Mouse (Mus musculus): ENCODE measurements around the gene Fezf2.

Gene Fezf2

GRCm38 (mm10) chr14:12348089-12348488 is at the start of gene Fezf2:
Gene Fezf2, minus strand, starts transcription at chr14:12348189.
- no peak for DNase-seq (ENCODE audit: low spot score)

DNA sequence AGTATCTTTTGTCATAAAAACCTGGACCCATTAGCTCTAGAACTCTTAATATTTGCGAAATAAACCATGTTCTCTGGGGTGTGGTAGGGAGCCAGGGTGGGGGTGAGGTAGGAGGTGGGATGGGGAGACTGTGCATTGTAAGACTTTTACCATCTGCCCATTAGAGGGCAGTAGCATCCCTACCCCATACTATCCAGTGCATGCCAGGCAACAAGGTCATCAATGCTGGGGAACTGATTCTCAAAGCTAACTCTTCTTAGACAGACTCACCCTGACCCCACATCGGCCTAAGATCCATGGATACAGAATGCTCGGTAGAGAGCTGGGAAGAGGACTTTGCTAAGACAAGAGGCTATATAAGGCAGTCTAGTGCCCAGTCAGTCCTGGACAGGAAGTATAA is 49.6 kb upstream of the Fezf2 start:
- DNase-seq (ENCODE audit: low spot score): no peak

GRCm38 (mm10) chr14:12394318-12394717 is 46.3 kb upstream of the Fezf2 start:
- no peak for DNase-seq (ENCODE audit: low spot score)

- no peak for DNase-seq (ENCODE audit: low spot score)
Observed at GRCm38 (mm10) chr14:12393271-12393861, 45.4 kb upstream of the Fezf2 start.

GRCm38 (mm10) chr14:12391167-12391566 is 43.2 kb upstream of the Fezf2 start:
- no peak for DNase-seq (ENCODE audit: low spot score)

DNA sequence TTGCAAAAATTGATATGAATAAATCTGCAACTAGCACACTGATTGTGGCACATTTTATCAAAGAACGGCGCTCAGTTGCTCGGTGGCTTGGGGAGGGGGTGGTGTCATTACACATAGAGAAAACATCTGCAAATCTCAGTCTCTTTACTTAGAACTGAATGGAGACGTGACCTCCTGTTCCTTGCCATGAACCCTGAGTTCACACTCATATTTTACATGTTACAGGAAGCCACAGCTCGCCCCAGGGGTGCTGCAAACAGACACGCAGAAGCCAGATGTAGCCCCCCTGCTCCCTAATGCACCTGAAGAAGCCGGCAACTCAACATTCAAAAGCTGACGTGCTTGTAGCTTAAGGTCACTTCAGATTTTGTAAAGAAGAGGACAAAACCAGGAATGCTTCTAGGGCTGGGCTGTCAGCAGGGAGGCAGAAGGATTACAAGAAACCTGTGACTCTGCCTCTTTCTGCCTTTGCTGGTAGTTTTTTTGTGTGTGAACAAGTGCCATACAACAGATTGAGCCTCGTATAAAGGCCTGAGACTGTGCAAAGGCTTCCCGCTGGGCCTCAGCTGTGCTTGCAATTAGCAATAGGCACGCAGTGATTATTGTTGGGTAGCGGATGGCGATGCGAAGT is 40.9 kb upstream of the Fezf2 start:
- no peak for DNase-seq (ENCODE audit: low spot score)

DNA sequence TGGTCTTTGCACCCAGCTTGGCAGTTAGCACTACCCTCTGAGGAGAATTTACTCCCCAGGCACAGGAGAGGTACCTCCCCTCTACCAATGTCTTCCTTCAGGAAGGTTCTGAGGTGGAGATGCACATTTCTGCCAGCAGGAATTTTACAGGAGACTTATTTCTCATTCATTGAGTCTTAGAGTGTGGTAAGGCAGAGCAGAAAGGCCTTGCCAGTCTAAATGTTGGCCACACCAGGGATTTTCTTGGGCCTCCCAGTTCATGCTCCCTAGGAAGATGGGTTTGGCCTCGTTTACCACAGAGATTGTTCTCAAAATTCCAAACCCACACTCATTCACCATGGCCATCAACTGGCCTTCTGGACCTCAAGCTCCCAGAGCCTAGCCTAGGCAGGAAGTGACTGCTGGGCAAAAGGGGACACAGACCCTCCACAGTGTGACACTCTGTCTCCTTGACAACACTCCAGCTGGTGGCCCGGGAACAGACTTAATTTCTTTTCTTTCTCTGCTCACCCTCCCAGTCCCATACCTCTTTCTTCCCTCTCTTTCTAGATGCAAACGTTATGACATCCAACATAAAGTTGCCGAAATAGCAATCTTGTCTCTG is 40.3 kb upstream of the Fezf2 start:
- no peak for DNase-seq (ENCODE audit: low spot score)

DNA sequence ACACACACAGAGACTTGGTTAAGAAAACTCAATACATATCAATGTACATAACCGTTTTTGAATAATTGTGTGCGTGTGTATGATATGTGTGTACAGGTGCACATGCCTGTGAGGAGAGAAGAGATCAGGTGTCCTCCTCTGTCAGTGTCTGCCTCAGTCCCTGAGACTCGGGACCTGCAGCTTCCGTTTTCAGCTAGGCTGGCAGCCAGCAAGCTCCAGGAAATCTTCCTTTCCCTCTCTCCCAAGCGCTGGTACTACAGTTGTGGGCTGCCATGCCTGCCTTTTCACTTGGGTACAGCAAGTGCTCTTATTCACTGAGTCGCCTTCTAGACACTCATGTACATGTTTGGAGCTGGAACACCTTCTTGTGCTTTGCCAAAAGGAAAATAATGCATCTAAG is 39.2 kb upstream of the Fezf2 start:
- no peak for DNase-seq (ENCODE audit: low spot score)

- DNase-seq (ENCODE audit: low spot score): no peak
Observed at GRCm38 (mm10) chr14:12377883-12378282, 29.9 kb upstream of the Fezf2 start.

DNA sequence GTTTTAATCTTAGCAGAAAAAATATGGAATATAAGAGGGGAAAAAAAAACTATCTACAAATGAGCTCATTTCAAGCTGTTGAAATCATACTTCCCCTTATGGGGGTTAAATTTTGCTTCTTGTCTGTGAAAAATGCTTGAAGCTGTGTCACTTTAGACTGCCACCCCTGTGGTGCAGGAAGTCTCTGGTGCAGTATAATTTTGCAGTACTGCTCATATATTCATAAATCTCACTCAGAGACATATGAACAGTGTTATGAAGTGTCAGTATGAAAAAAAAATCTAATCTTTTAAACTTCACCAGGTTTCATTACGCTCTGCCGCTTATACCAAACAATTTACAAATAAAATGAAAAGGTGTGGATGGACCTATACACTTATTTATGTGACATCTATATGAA is 29.3 kb upstream of the Fezf2 start:
- no peak for DNase-seq (ENCODE audit: low spot score)

GRCm38 (mm10) chr14:12375451-12375850 is 27.5 kb upstream of the Fezf2 start:
- no peak for DNase-seq (ENCODE audit: low spot score)

DNA sequence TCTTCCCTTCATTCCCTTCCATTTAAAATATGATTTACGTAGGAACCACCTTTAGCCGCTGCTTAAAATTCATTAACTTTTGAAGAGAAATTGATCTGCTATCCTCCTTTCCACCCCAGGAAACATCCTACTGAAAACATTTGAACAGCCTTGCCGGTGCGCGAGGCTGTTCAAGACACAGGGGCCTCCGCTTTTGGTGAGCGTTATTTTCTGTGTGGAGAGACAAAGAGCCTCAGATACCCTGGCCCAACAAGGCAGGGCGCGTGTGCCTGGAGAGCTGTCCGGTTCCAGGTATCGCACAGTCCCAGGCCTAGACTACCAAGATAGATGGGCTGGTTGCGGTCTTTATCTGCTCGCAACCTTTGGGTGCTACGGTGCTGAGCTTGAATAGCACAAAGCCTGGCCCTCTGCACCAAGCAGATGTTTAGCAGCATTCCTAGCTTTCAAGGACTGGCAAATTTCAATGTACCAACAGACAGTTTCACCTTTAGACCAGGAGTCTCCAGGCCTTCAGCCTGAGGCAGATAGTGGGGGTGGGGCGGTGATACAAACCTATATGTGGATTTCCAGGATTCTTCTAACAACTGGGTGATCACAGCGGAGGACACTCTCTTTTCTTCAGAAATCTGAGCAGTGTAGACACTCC is 2.4 kb upstream of the Fezf2 start:
- DNase-seq (ENCODE audit: low spot score): no peak

GRCm38 (mm10) chr14:12349334-12350090 is 1.5 kb upstream of the Fezf2 start:
- no peak for DNase-seq (ENCODE audit: low spot score)

- DNase-seq (ENCODE audit: low spot score): no peak
Observed at GRCm38 (mm10) chr14:12346865-12347600, 956 bp downstream of the Fezf2 start.

DNA sequence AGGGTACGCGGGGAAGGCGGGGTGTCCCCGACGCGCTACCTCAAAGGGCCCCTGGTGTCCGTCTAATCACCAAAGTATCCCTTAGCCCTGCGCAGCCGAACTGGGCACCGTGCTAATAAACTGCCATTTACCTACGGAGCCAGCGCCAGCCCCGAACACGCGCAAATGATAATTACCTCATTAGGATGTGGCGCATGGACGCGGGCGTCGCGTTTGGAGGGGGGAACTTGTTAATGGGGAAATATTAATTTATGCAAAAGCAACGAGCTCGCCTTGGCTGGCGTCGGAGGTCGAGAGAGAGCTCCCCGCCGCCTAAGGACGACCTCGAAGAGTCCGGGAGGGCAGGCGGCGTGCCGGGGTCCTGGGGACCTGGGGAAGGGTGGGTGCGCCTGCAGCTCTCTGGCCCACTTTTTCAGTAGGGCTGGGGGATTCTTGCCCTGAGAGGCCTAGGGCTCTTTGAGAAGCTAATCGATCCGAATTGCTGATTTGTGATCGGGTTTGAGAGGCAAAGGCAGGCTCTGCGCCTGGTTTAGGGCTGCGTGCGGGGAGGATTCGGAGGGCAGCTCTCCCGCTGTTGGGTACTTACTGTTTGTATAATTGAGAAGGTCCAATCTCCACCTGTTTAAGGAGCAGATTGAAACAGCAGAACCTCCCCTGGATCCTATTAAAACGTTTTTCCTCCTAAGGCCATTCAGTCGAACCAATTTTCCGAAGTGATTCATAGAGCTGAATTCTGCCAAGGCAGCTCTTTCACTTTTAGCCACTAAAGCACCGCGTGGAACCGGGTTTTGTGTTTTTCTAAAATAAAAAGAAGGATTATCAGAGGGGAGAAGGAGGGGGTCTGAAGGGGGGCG is 1.8 kb downstream of the Fezf2 start:
- no peak for DNase-seq (ENCODE audit: low spot score)

- no peak for DNase-seq (ENCODE audit: low spot score)
Observed at GRCm38 (mm10) chr14:12345241-12345921, 2.6 kb downstream of the Fezf2 start.

- no peak for DNase-seq (ENCODE audit: low spot score)
Observed at GRCm38 (mm10) chr14:12344746-12345240, 3.2 kb downstream of the Fezf2 start.

DNA sequence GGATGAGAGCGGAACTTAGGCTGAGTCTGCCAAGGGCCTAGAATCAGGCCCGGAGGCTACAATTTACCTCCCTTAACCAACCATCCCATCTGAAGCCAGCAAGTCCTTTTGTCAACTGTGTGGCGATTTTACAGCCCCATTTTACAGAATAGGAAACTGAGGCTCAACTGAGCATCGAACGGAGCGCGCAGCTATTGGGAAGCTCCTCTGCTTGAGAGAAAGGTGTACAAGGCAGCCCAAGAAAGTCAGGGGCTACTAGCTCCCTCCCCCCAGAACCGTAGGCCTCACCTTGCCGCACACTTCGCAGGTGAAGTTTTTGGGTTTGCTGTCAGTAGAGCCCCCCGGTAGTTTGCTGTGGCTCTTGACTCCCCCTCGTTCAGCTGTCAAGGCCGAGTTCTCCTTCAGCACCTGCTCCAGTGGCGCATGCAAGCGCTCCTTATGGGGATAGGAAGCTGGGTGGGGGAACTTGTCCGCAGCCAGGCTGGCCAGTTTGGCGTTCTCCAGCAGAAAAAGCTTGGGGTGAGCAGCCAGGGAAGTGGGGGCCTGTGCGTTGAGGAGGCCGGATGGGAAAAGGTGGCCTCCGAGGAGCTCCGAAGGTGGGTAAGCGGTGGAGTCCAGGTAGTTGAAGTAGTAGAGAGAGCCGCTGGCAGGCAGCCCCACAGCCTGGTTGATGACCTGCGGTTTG is 3.8 kb downstream of the Fezf2 start:
- no peak for DNase-seq (ENCODE audit: low spot score)

GRCm38 (mm10) chr14:12343451-12343941 is 4.5 kb downstream of the Fezf2 start:
- DNase-seq (ENCODE audit: low spot score): no peak

Data from T-cell, adult 2 months (primary cell).